Mouse (Mus musculus) limb, embryonic 15.5 days (tissue): Measurements from ENCODE around the gene Slc7a10. TPM values are rescaled to one million over a fixed set of nuclear protein-coding genes. Genes with fewer than 3 reads are reported as not detected.
A peak's percentile ranks its signal among the peaks of the same experiment; 100 is the strongest.

ENCODE experiments used
- ATAC-seq: fragments of 200-750 bp; cut with Nextera tagmentation; 2 replicates; pipeline ENCODE4 v1.8.0; 2017; ENCODE audit warnings: low read depth, moderate TSS enrichment; ENCODE audit not compliant: insufficient number of reproducible peaks, low FRiP score, low TSS enrichment
- H3K27ac ChIP-seq: fragments of 300-500 bp; sonication (generic); 2 replicates; pipeline ENCODE4 v1.5.1; 2015; ENCODE audit warnings: moderate library complexity, mild to moderate bottlenecking, inconsistent platforms
- H3K27me3 ChIP-seq: fragments of 300-500 bp; sonication (generic); 2 replicates; pipeline ENCODE4 v1.6.1; 2015; ENCODE audit warnings: inconsistent platforms
- H3K36me3 ChIP-seq: fragments of 300-500 bp; sonication (generic); 2 replicates; pipeline ENCODE4 v1.6.1; 2015; ENCODE audit warnings: inconsistent platforms
- H3K4me1 ChIP-seq: fragments of 300-500 bp; sonication (generic); 2 replicates; pipeline ENCODE4 v1.6.1; 2015; ENCODE audit warnings: inconsistent platforms
- H3K4me2 ChIP-seq: fragments of 300-500 bp; sonication (generic); 2 replicates; pipeline ENCODE4 v1.6.1; 2015; ENCODE audit warnings: mild to moderate bottlenecking, inconsistent platforms
- H3K4me3 ChIP-seq: fragments of 300-500 bp; sonication (generic); 2 replicates; pipeline ENCODE4 v1.5.1; 2015; ENCODE audit warnings: mild to moderate bottlenecking, inconsistent platforms
- H3K9ac ChIP-seq: fragments of 300-500 bp; sonication (generic); 2 replicates; pipeline ENCODE4 v1.6.1; 2015; ENCODE audit warnings: inconsistent platforms
- H3K9me3 ChIP-seq: fragments of 300-500 bp; sonication (generic); 2 replicates; pipeline ENCODE4 v1.6.1; 2016; ENCODE audit warnings: inconsistent platforms
- WGBS: fragments of 180-500 bp; shearing (Covaris S2); methylation state at CpG from one replicate; pipeline ENCODE4 v1.1.7; 2015; 5-methylcytosine and 5-hydroxymethylcytosine counted together
- polyA plus RNA-seq: library from polyadenylated mRNA; unstranded; fragments of >200 nt; fragmentation: Nextera tagmentation; extraction: Ambion mirVana; gene quantifications from 2 replicates; pipeline ENCODE4 v1.2.1, GENCODE M21; 2015

The Slc7a10 gene
- polyA plus RNA-seq, 1 experiment from 2014 or later = 6.7 TPM

- Histone ChIP-seq H3K27ac (no peak overlapping the region), H3K36me3 (no peaks in the 10 kb centered on the region), H3K9ac (no peak overlapping the region), H3K9me3 (no peaks in the 10 kb centered on the region), H3K4me2 (no peak overlapping the region), H3K4me1 (peaks cover 6% of the 10 kb centered on the region; the same call in 1 of the 2 replicates), H3K4me3 (no peak overlapping the region), H3K27me3 (peaks cover 12% of the 10 kb centered on the region)
- WGBS = 46% methylated on average over 18 of the region's 18 CpGs
- no peak for ATAC-seq
Observed at GRCm38 (mm10) chr7:35176412-35177381, 9.5 kb upstream of the Slc7a10 start.

- ATAC-seq = peak; percentile 30; the same call in 1 of the 2 replicates
- no peak overlapping the region for H3K27ac ChIP-seq
- WGBS = 2% methylated on average over 50 of the region's 54 CpGs
- H3K36me3 ChIP-seq = no peaks in the 10 kb centered on the region
- H3K4me3 ChIP-seq = peak overlapping the region; percentile 42
- peaks cover 19% of the 10 kb centered on the region for H3K4me1 ChIP-seq
- peak overlapping the region; percentile 85 for H3K4me2 ChIP-seq
- H3K9ac ChIP-seq = peak overlapping the region; percentile 23
- H3K9me3 ChIP-seq = 0 out of 2 replicates have a peak, but pooled peaks cover 4% of the 10 kb centered on the region
- H3K27me3 ChIP-seq = peaks cover 61% of the 10 kb centered on the region
Observed at GRCm38 (mm10) chr7:35184833-35185724, 1.1 kb upstream of the Slc7a10 start.

GRCm38 (mm10) chr7:35189699-35190098, 3.5 kb downstream of the Slc7a10 start:
- no peak overlapping the region for H3K9ac ChIP-seq
- no peak overlapping the region for H3K4me2 ChIP-seq
- H3K9me3 ChIP-seq = no peaks in the 10 kb centered on the region
- H3K36me3 ChIP-seq = no peaks in the 10 kb centered on the region
- peaks cover 50% of the 10 kb centered on the region for H3K27me3 ChIP-seq
- H3K4me3 ChIP-seq = no peak overlapping the region
- H3K4me1 ChIP-seq = peaks cover 18% of the 10 kb centered on the region
- no peak overlapping the region for H3K27ac ChIP-seq
- WGBS = 66% methylated on average over 5 of the region's 5 CpGs
- no peak for ATAC-seq

GRCm38 (mm10) chr7:35191276-35191675, 5.1 kb downstream of the Slc7a10 start:
- no peak for ATAC-seq
- Histone ChIP-seq H3K9ac (no peak overlapping the region), H3K9me3 (no peaks in the 10 kb centered on the region), H3K27me3 (peaks cover 34% of the 10 kb centered on the region), H3K4me3 (no peak overlapping the region), H3K27ac (no peak overlapping the region), H3K36me3 (no peaks in the 10 kb centered on the region), H3K4me1 (peaks cover 2% of the 10 kb centered on the region), H3K4me2 (no peak overlapping the region)
- 28% methylated on average over 2 of the region's 2 CpGs for WGBS

DNA sequence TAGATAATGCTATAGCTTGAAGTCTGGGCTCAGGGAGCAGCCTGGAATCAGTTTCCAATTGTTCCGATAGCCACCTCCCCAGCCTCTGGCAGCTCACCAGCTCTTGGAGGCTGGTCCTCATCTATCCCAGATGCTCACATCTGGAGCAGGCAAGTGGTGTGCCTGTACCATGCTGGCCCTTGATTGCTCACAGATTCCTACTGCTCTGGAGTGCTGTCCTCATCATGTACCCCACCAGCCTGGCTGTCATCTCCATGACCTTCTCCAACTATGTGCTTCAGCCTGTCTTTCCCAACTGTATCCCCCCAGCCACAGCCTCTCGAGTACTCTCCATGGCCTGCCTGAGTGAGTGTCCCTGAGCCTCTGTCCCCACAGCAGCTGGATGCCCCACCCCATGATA, 10.8 kb downstream of the Slc7a10 start:
- H3K36me3 ChIP-seq = peaks cover 26% of the 10 kb centered on the region
- peak overlapping the region; percentile 17 for H3K27ac ChIP-seq
- no peaks in the 10 kb centered on the region for H3K27me3 ChIP-seq
- peak; percentile 27; the same call in 1 of the 2 replicates for ATAC-seq
- peaks cover 16% of the 10 kb centered on the region for H3K4me1 ChIP-seq
- WGBS = 37% methylated on average over 2 of the region's 2 CpGs
- no peaks in the 10 kb centered on the region for H3K9me3 ChIP-seq
- no peak overlapping the region for H3K4me3 ChIP-seq
- no peak overlapping the region for H3K4me2 ChIP-seq
- no peak overlapping the region for H3K9ac ChIP-seq

GRCm38 (mm10) chr7:35198981-35199754, 13.0 kb downstream of the Slc7a10 start:
- WGBS = 91% methylated on average over 12 of the region's 12 CpGs
- Histone ChIP-seq H3K9ac (no peak overlapping the region), H3K4me2 (no peak overlapping the region), H3K27me3 (no peaks in the 10 kb centered on the region), H3K9me3 (no peaks in the 10 kb centered on the region), H3K27ac (no peak overlapping the region), H3K4me3 (no peak overlapping the region), H3K4me1 (peaks cover 16% of the 10 kb centered on the region), H3K36me3 (peaks cover 47% of the 10 kb centered on the region)
- ATAC-seq = no peak

- no peak overlapping the region for H3K4me3 ChIP-seq
- H3K9me3 ChIP-seq = no peaks in the 10 kb centered on the region
- peaks cover 51% of the 10 kb centered on the region for H3K36me3 ChIP-seq
- H3K9ac ChIP-seq = no peak overlapping the region
- H3K4me1 ChIP-seq = peaks cover 16% of the 10 kb centered on the region
- no peak for ATAC-seq
- H3K4me2 ChIP-seq = no peak overlapping the region
- no peak overlapping the region for H3K27ac ChIP-seq
- H3K27me3 ChIP-seq = no peaks in the 10 kb centered on the region
Observed at GRCm38 (mm10) chr7:35199755-35200154, 13.6 kb downstream of the Slc7a10 start.

DNA sequence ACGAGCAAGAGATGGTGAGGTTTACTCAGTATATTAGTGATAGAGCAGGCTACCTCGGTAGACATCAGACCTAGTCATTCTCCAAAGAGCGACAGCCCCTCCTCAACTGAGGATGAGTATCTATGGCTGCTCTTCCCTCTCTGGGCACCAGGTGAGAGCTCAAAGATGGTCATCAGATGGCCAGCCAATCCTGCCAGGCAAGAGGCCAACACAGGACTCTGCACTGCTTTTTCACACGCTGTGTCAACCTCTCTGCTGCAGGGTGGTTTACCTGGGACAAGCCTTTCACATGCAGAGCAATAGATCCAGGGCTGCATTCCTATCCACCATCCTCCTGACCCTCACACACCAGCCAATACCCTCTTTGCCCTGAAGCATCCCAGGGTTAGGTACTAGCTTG, 25.6 kb downstream of the Slc7a10 start:
- no peak overlapping the region for H3K4me2 ChIP-seq
- WGBS = 86% methylated on average over 4 of the region's 4 CpGs
- no peaks in the 10 kb centered on the region for H3K9me3 ChIP-seq
- peaks cover 5% of the 10 kb centered on the region; the same call in 1 of the 2 replicates for H3K27me3 ChIP-seq
- peaks cover 12% of the 10 kb centered on the region for H3K36me3 ChIP-seq
- no peak for ATAC-seq
- peaks cover 18% of the 10 kb centered on the region for H3K4me1 ChIP-seq
- H3K27ac ChIP-seq = no peak overlapping the region
- no peak overlapping the region for H3K4me3 ChIP-seq
- H3K9ac ChIP-seq = no peak overlapping the region

GRCm38 (mm10) chr7:35214442-35215222, 28.4 kb downstream of the Slc7a10 start:
- H3K36me3 ChIP-seq = peaks cover 12% of the 10 kb centered on the region
- peak overlapping the region; percentile 78 for H3K4me3 ChIP-seq
- no peaks in the 10 kb centered on the region for H3K9me3 ChIP-seq
- ATAC-seq = peak; percentile 15; the same call in 1 of the 2 replicates
- H3K27me3 ChIP-seq = peaks cover 5% of the 10 kb centered on the region; the same call in 1 of the 2 replicates
- H3K27ac ChIP-seq = peak overlapping the region; percentile 47
- H3K9ac ChIP-seq = peak overlapping the region; percentile 60
- H3K4me2 ChIP-seq = peak overlapping the region; percentile 86
- WGBS = under 1% methylated on average over 68 of the region's 79 CpGs
- H3K4me1 ChIP-seq = peaks cover 18% of the 10 kb centered on the region

DNA sequence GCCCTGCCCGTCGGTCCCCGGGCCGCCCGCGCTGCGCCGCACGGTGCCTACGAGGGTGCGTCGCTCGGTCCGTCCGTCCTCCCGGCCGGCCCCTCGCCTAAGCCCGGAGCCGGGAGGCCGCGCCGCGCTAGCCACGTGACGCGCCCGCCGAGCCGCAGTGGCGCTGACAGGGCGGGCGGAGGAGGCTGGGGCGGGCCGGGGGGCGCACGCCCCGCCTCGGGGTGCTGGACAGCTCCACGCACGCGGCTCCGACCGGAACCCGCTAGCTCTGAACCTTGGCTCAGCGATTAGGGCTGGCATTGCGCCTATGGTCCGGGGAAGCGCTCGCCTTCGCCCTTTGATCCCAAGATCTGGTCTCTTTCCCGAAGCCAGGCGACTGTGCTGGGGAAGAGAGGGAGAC, 29.0 kb downstream of the Slc7a10 start, which contains the start of gene Lrp3:
TSS of gene Lrp3 (minus strand) at position 274 of the 400 bp plus-strand sequence.
- Histone ChIP-seq H3K27me3 (peaks cover 5% of the 10 kb centered on the region; the same call in 1 of the 2 replicates), H3K4me2 (peak within 1 kb of the TSS; percentile 86), H3K9ac (peak within 1 kb of the TSS; percentile 60), H3K27ac (peak within 1 kb of the TSS; percentile 47), H3K4me3 (peak within 1 kb of the TSS; percentile 78), H3K36me3 (peaks cover 12% of the 10 kb centered on the region), H3K4me1 (peaks cover 18% of the 10 kb centered on the region), H3K9me3 (no peaks in the 10 kb centered on the region)
- WGBS = under 1% methylated on average over 49 of the region's 53 CpGs
- ATAC-seq = peak; percentile 85
